Mouse (Mus musculus): Measurements from ENCODE around the gene Rasd1. TPM values are rescaled to one million over a fixed set of nuclear protein-coding genes. Genes with fewer than 3 reads are reported as not detected.

The Rasd1 gene
- total and polyA plus RNA-seq, 2 experiments from 2014 or later: 1.00 to 3.3 TPM

GRCm38 (mm10) chr11:59994318-59994717 lies 29.6 kb upstream of the Rasd1 start:
- Histone ChIP-seq H3K9me3 (ENCODE audit: low read length) (no peaks in the 10 kb centered on the region), H3K36me3 (ENCODE audit: insufficient read depth) (no peaks in the 10 kb centered on the region), H3K4me1 (ENCODE audit: insufficient read depth) (no peaks in the 10 kb centered on the region), H3K4me3 (ENCODE audit: low read depth, low read length) (no peak overlapping the region), H3K27me3 (ENCODE audit: insufficient read depth, low read length) (no peaks in the 10 kb centered on the region), H3K9ac (no peak overlapping the region), H3K4me2 (ENCODE audit: low read depth) (no peak overlapping the region), H3K27ac (ENCODE audit: low read depth, low read length) (no peak overlapping the region)
- no peak for DNase-seq
- TF ChIP-seq CTCF (IDR thresholded peaks at IDR 0.05; ENCODE audit: low read depth): no peak
- ATAC-seq: no peak
- WGBS: 83% methylated on average over 9 of the region's 9 CpGs

- no peak for TF ChIP-seq CTCF (IDR thresholded peaks at IDR 0.05; ENCODE audit: low read depth)
- 82% methylated on average over 8 of the region's 8 CpGs for WGBS
Measured at GRCm38 (mm10) chr11:59991365-59991764, 26.6 kb upstream of the Rasd1 start.

GRCm38 (mm10) chr11:59989406-59989805 lies 24.7 kb upstream of the Rasd1 start:
- TF ChIP-seq CTCF (IDR thresholded peaks at IDR 0.05; ENCODE audit: low read depth): no peak
- Histone ChIP-seq H3K36me3 (ENCODE audit: insufficient read depth) (no peaks in the 10 kb centered on the region), H3K9me3 (ENCODE audit: low read length) (no peaks in the 10 kb centered on the region), H3K4me2 (ENCODE audit: low read depth) (no peak overlapping the region), H3K27ac (ENCODE audit: low read depth, low read length) (no peak overlapping the region), H3K9ac (no peak overlapping the region), H3K4me3 (ENCODE audit: low read depth, low read length) (no peak overlapping the region), H3K4me1 (ENCODE audit: insufficient read depth) (no peaks in the 10 kb centered on the region), H3K27me3 (ENCODE audit: insufficient read depth, low read length) (no peaks in the 10 kb centered on the region)
- WGBS: 52% methylated on average over 1 of the region's 1 CpGs
- ATAC-seq: no peak
- no peak for DNase-seq

More at GRCm38 (mm10) chr11:59991365-59991764, 26.6 kb upstream of the Rasd1 start:
- H3K4me3 ChIP-seq (ENCODE audit: low read depth, low read length): no peak overlapping the region
- ATAC-seq (no peak), DNase-seq (no peak)
- no peak overlapping the region for H3K27ac ChIP-seq (ENCODE audit: low read depth, low read length)
- H3K36me3 ChIP-seq (ENCODE audit: insufficient read depth): no peaks in the 10 kb centered on the region
- H3K9me3 ChIP-seq (ENCODE audit: low read length): no peaks in the 10 kb centered on the region
- H3K27me3 ChIP-seq (ENCODE audit: insufficient read depth, low read length): no peaks in the 10 kb centered on the region
- no peaks in the 10 kb centered on the region for H3K4me1 ChIP-seq (ENCODE audit: insufficient read depth)
- H3K4me2 ChIP-seq (ENCODE audit: low read depth): no peak overlapping the region
- no peak overlapping the region for H3K9ac ChIP-seq

GRCm38 (mm10) chr11:59977831-59978230 lies 13.1 kb upstream of the Rasd1 start:
- WGBS: 73% methylated on average over 5 of the region's 5 CpGs
- Histone ChIP-seq H3K9ac (no peak overlapping the region), H3K9me3 (ENCODE audit: low read length) (no peaks in the 10 kb centered on the region), H3K27ac (ENCODE audit: low read depth, low read length) (no peak overlapping the region), H3K4me1 (ENCODE audit: insufficient read depth) (no peaks in the 10 kb centered on the region), H3K4me2 (ENCODE audit: low read depth) (no peak overlapping the region), H3K4me3 (ENCODE audit: low read depth, low read length) (no peak overlapping the region), H3K36me3 (ENCODE audit: insufficient read depth) (no peaks in the 10 kb centered on the region), H3K27me3 (ENCODE audit: insufficient read depth, low read length) (no peaks in the 10 kb centered on the region)
- DNase-seq: no peak
- no peak for ATAC-seq
- TF ChIP-seq CTCF (IDR thresholded peaks at IDR 0.05; ENCODE audit: low read depth): no peak

GRCm38 (mm10) chr11:59975241-59975640 lies 10.5 kb upstream of the Rasd1 start:
- no peaks in the 10 kb centered on the region for H3K4me1 ChIP-seq (ENCODE audit: insufficient read depth)
- H3K27me3 ChIP-seq (ENCODE audit: insufficient read depth, low read length): no peaks in the 10 kb centered on the region
- H3K9ac ChIP-seq: no peak overlapping the region
- 23% methylated on average over 10 of the region's 10 CpGs for WGBS
- no peak overlapping the region for H3K4me2 ChIP-seq (ENCODE audit: low read depth)
- TF ChIP-seq CTCF (IDR thresholded peaks at IDR 0.05; ENCODE audit: low read depth): no peak
- no peak overlapping the region for H3K27ac ChIP-seq (ENCODE audit: low read depth, low read length)
- H3K9me3 ChIP-seq (ENCODE audit: low read length): no peaks in the 10 kb centered on the region
- ATAC-seq (no peak), DNase-seq (no peak)
- H3K36me3 ChIP-seq (ENCODE audit: insufficient read depth): no peaks in the 10 kb centered on the region
- no peak overlapping the region for H3K4me3 ChIP-seq (ENCODE audit: low read depth, low read length)

GRCm38 (mm10) chr11:59973389-59973788 lies 8.6 kb upstream of the Rasd1 start:
- H3K4me3 ChIP-seq (ENCODE audit: low read depth, low read length): no peak overlapping the region
- H3K4me1 ChIP-seq (ENCODE audit: insufficient read depth): no peaks in the 10 kb centered on the region
- H3K36me3 ChIP-seq (ENCODE audit: insufficient read depth): no peaks in the 10 kb centered on the region
- no peaks in the 10 kb centered on the region for H3K27me3 ChIP-seq (ENCODE audit: insufficient read depth, low read length)
- no peak for DNase-seq
- H3K9me3 ChIP-seq (ENCODE audit: low read length): no peaks in the 10 kb centered on the region
- TF ChIP-seq CTCF (IDR thresholded peaks at IDR 0.05; ENCODE audit: low read depth): no peak
- WGBS: 75% methylated on average over 5 of the region's 5 CpGs
- no peak overlapping the region for H3K9ac ChIP-seq
- no peak for ATAC-seq
- H3K27ac ChIP-seq (ENCODE audit: low read depth, low read length): no peak overlapping the region
- no peak overlapping the region for H3K4me2 ChIP-seq (ENCODE audit: low read depth)

- Histone ChIP-seq H3K4me2 (ENCODE audit: low read depth) (no peak overlapping the region), H3K9me3 (ENCODE audit: low read length) (no peaks in the 10 kb centered on the region), H3K4me3 (ENCODE audit: low read depth, low read length) (no peak overlapping the region), H3K27me3 (ENCODE audit: insufficient read depth, low read length) (no peaks in the 10 kb centered on the region), H3K27ac (ENCODE audit: low read depth, low read length) (no peak overlapping the region), H3K9ac (no peak overlapping the region), H3K36me3 (ENCODE audit: insufficient read depth) (no peaks in the 10 kb centered on the region), H3K4me1 (ENCODE audit: insufficient read depth) (no peaks in the 10 kb centered on the region)
- DNase-seq (no peak), ATAC-seq (no peak)
- 56% methylated on average over 2 of the region's 2 CpGs for WGBS
- no peak for TF ChIP-seq CTCF (IDR thresholded peaks at IDR 0.05; ENCODE audit: low read depth)
Measured at GRCm38 (mm10) chr11:59971691-59972090, 6.9 kb upstream of the Rasd1 start.

- no peaks in the 10 kb centered on the region for H3K4me1 ChIP-seq (ENCODE audit: insufficient read depth)
Measured at GRCm38 (mm10) chr11:59970780-59971179, 6.0 kb upstream of the Rasd1 start.

More at GRCm38 (mm10) chr11:59970780-59971179, 6.0 kb upstream of the Rasd1 start:
- Histone ChIP-seq H3K27ac (ENCODE audit: low read depth, low read length) (no peak overlapping the region), H3K9me3 (ENCODE audit: low read length) (no peaks in the 10 kb centered on the region), H3K27me3 (ENCODE audit: insufficient read depth, low read length) (no peaks in the 10 kb centered on the region), H3K9ac (no peak overlapping the region), H3K36me3 (ENCODE audit: insufficient read depth) (no peaks in the 10 kb centered on the region), H3K4me3 (ENCODE audit: low read depth, low read length) (no peak overlapping the region), H3K4me2 (ENCODE audit: low read depth) (no peak overlapping the region)
- 87% methylated on average over 5 of the region's 5 CpGs for WGBS
- DNase-seq: no peak
- no peak for ATAC-seq
- no peak for TF ChIP-seq CTCF (IDR thresholded peaks at IDR 0.05; ENCODE audit: low read depth)

Measured in forebrain, postnatal 0 days (tissue).